Mouse (Mus musculus) forebrain, embryonic 16.5 days (tissue): ENCODE measurements around the gene Sncb. TPM values are rescaled to one million over a fixed set of nuclear protein-coding genes. Genes with fewer than 3 reads are reported as not detected.

ENCODE experiments used
- ATAC-seq: fragments of 200-750 bp; cut with Nextera tagmentation; 2 replicates; pipeline ENCODE4 v1.8.0; 2017; ENCODE audit warnings: mild to moderate bottlenecking, moderate library complexity
- H3K27ac ChIP-seq: fragments of 300-500 bp; sonication (generic); 2 replicates; pipeline ENCODE4 v1.5.1; 2014; ENCODE audit warnings: low read length, control low read depth
- H3K27me3 ChIP-seq: fragments of 300-500 bp; sonication (generic); replicated peaks from 2 replicates; pipeline ENCODE4 v1.6.1; 2014; ENCODE audit warnings: low read length; ENCODE audit not compliant: control insufficient read depth, insufficient read depth
- H3K36me3 ChIP-seq: fragments of 300-500 bp; sonication (generic); 2 replicates; pipeline ENCODE4 v1.6.1; 2014; ENCODE audit not compliant: control insufficient read depth, insufficient read depth
- H3K4me1 ChIP-seq: fragments of 300-500 bp; sonication (generic); replicated peaks from 2 replicates; pipeline ENCODE4 v1.6.1; 2014; ENCODE audit warnings: low read length; ENCODE audit not compliant: control insufficient read depth, insufficient read depth
- H3K4me2 ChIP-seq: fragments of 300-500 bp; sonication (generic); 2 replicates; pipeline ENCODE4 v1.6.1; 2014; ENCODE audit warnings: mild to moderate bottlenecking, low read length, control low read depth
- H3K4me3 ChIP-seq: fragments of 300-500 bp; sonication (generic); replicated peaks from 2 replicates; pipeline ENCODE4 v1.5.1; 2014; ENCODE audit warnings: mild to moderate bottlenecking, low read length, control low read depth
- H3K9ac ChIP-seq: fragments of 300-500 bp; sonication (generic); replicated peaks from 2 replicates; pipeline ENCODE4 v1.6.1; 2014; ENCODE audit warnings: low read depth, low read length, control low read depth
- H3K9me3 ChIP-seq: fragments of 300-500 bp; sonication (generic); 2 replicates; pipeline ENCODE4 v1.6.1; 2016; ENCODE audit warnings: low read length; ENCODE audit not compliant: control insufficient read depth
- WGBS: fragments of 180-500 bp; shearing (Covaris S2); extraction: QIAGEN DNeasy Blood & Tissue Kit; methylation state at CpG from one replicate; pipeline ENCODE4 v1.1.7; 2014; 5-methylcytosine and 5-hydroxymethylcytosine counted together
- polyA plus RNA-seq: library from polyadenylated mRNA; unstranded; fragments of >200 nt; fragmentation: Nextera tagmentation; extraction: Ambion mirVana; gene quantifications from 2 replicates; pipeline ENCODE4 v1.2.1, GENCODE M21; 2015

Sncb gene
- polyA plus RNA-seq, 1 experiment from 2014 or later: 37.0 TPM

DNA sequence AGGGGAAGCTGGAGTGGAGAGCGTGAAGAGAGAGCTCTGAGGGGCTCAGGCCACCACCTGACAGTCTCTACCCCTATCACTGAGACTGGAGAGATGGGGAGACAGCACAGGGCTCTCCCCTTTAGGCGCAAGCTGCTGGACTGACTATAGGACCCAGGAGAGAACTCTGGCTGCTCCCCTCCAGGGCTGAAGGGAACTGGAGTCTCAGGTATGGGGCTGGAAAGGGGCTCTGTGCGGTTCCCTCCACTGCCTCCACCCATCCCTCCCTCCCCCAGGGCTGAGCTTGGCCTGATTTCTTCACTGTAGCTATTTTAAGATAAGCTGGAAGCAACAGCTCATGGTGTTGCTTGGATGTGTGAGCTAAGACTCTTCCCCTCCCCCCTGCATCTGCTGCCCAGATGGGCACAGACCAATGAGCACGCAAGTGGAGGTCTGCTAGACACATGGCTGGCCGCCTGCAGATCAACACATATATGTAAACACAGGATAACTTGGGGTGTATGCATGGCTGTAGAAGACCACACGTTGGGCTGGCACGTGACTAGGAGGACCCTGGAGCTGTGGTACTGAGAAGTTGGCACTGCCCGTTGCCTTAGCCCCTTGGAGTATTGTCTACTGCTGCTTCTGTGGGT is 6.1 kb downstream of the Sncb start:
- no peaks in the 10 kb centered on the region for H3K36me3 ChIP-seq
- H3K4me3 ChIP-seq: no peak overlapping the region
- H3K4me1 ChIP-seq: peaks cover 54% of the 10 kb centered on the region
- H3K27me3 ChIP-seq: peaks cover 24% of the 10 kb centered on the region
- no peak for ATAC-seq
- WGBS: 51% methylated on average over 8 of the region's 8 CpGs
- H3K9me3 ChIP-seq: no peaks in the 10 kb centered on the region
- no peak overlapping the region for H3K9ac ChIP-seq
- no peak overlapping the region for H3K4me2 ChIP-seq
- H3K27ac ChIP-seq: peak overlapping the region; percentile 14; the same call in 1 of the 2 replicates

DNA sequence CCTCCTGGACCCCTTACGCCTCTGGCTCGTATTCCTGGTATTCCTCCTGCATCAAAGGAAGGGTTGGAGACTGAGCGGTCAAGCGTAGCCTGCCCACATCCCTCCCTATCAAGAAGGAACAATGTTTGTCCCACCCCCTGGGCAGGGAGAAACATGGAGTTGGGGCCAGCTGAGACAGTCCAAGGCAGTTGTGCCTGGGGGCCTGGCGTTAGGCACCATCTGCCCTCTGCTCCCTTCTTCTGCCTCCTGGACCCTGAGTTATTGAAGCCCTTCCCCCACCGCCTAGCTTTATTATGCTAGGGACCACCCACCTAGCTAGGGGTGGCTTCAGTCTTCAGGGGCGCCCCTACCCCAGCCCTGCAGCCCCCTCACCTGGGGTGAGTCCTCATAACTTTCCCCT is 6.9 kb downstream of the Sncb start:
- ATAC-seq: no peak
- no peak overlapping the region for H3K4me3 ChIP-seq
- H3K4me2 ChIP-seq: peak overlapping the region; percentile 76
- no peaks in the 10 kb centered on the region for H3K9me3 ChIP-seq
- H3K36me3 ChIP-seq: no peaks in the 10 kb centered on the region
- no peak overlapping the region for H3K27ac ChIP-seq
- 16% methylated on average over 6 of the region's 7 CpGs for WGBS
- H3K4me1 ChIP-seq: peaks cover 54% of the 10 kb centered on the region
- H3K9ac ChIP-seq: peak overlapping the region; percentile 67; the same call in 1 of the 2 replicates
- peaks cover 17% of the 10 kb centered on the region for H3K27me3 ChIP-seq

DNA sequence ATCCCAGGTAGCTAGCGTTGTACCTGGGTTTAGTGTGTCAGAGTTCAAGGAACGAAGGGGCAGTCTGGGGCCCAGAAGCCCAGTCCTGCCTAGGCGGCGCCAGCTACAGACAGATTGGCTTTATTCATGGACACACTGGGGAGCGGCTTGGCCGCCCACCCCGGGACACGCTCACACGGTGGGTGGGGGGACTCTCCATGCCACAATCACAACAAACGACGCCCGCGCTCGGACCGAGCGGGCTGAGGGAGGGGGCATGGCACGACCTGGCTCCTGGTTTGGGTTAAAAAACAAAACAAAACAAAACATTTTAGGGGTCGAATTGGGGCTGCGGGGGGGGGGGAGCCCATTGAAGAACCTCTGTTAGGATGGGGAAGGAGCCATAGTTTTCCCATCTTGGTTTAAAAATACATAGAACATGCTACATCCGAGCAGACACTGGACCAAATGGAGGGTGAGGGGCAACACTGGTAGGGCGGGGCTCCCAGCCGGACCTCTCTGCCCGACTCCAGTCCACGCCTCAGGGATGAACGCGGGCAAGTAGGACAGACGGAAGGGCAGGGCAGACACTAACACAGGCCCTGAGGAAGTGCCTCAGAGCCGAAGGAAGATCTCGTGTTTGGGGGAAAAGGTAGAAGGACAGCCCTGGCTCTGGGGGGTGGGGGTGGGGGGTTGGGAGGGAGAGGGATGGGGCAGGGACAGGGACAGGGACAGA is 7.5 kb downstream of the Sncb start:
- Histone ChIP-seq H3K27ac (peak overlapping the region; percentile 96), H3K4me3 (peak overlapping the region; percentile 54), H3K27me3 (peaks cover 11% of the 10 kb centered on the region; the same call in 1 of the 2 replicates), H3K9me3 (no peaks in the 10 kb centered on the region), H3K4me2 (peak overlapping the region; percentile 76), H3K9ac (peak overlapping the region; percentile 67), H3K36me3 (no peaks in the 10 kb centered on the region), H3K4me1 (peaks cover 60% of the 10 kb centered on the region)
- no peak; the same call in 1 of the 2 replicates for ATAC-seq
- 1% methylated on average over 29 of the region's 29 CpGs for WGBS

DNA sequence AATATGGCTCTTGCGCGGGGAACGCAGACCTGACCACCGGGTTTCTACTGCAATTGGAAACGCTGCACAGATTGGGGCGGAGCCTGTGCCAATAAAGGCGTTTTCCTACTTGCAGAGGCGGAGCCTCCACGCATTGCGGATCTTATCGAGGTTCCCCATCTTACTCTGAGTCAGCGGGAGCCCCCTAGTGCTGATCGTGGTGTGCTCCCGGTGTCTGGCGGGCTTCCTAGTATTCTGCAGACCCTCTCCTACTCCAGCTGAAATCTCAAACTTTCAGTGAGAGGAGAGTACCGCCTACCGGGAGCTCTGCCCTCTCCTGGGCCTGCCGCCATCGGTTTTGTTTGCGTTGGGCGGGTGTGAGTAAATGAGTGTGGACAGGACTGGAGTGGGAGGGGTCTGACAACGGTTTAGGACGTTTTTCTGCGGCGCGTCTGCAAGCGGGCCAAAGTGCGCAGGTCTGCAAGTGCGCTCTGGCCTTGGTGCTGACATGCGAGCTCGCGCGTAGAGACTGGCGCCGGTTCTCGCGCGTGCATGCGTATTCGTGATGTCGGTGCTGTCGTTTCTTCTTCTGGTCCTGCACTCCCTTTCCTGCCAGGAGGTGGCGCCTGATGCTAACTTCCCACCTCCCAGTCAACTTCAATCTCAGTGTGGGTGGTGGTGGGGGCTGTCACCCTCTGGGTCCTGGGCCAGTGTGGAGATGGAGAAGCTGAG is 8.2 kb downstream of the Sncb start:
- ATAC-seq: peak; percentile 82
- Histone ChIP-seq H3K4me2 (peak overlapping the region; percentile 76), H3K27ac (peak overlapping the region; percentile 96), H3K36me3 (no peaks in the 10 kb centered on the region), H3K9me3 (no peaks in the 10 kb centered on the region), H3K4me1 (peaks cover 62% of the 10 kb centered on the region), H3K27me3 (peaks cover 9% of the 10 kb centered on the region; the same call in 1 of the 2 replicates), H3K9ac (peak overlapping the region; percentile 67), H3K4me3 (peak overlapping the region; percentile 54)
- under 1% methylated on average over 43 of the region's 43 CpGs for WGBS

DNA sequence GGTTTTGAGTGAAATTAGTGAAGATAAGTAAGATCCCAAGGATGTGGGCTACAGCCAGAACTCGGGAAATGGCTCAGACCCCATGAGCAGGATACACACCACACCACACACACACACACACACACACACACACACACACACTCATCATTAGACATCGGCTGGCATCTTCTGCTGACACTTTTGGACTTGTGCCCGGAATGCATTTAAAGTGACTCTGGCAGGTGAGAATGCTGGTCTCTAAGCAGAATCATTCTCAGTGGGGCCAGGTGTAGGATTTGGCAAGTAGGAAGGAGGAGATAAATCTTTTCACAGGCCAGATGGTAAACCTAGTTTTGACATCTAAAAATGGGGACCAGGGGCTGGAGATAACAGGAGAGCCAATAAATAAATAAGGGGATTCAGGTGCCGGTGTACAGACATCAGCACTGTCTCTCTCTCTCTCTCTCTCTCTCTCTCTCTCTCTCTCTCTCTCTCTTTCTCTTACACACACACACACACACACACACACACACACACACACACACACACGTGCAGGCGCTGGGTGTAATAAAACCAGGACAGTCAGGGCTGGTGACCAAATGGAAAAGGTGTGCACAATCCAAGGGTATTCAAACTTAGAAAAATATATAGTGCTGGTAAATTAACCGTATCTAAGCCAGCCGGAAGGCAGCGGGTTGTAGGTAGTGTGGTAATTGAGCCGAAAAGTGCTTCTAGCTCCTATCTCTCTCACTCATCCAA is 9.1 kb downstream of the Sncb start:
- Histone ChIP-seq H3K4me3 (peak overlapping the region; percentile 54), H3K9ac (peak overlapping the region; percentile 64), H3K27me3 (0 out of 2 replicates have a peak, but pooled peaks cover 4% of the 10 kb centered on the region), H3K36me3 (no peaks in the 10 kb centered on the region), H3K4me2 (peak overlapping the region; percentile 76), H3K27ac (peak overlapping the region; percentile 96), H3K9me3 (no peaks in the 10 kb centered on the region), H3K4me1 (peaks cover 70% of the 10 kb centered on the region)
- 0 out of 2 replicates have a peak, but pooled peaks have one; percentile 0 for ATAC-seq
- 19% methylated on average over 10 of the region's 10 CpGs for WGBS

DNA sequence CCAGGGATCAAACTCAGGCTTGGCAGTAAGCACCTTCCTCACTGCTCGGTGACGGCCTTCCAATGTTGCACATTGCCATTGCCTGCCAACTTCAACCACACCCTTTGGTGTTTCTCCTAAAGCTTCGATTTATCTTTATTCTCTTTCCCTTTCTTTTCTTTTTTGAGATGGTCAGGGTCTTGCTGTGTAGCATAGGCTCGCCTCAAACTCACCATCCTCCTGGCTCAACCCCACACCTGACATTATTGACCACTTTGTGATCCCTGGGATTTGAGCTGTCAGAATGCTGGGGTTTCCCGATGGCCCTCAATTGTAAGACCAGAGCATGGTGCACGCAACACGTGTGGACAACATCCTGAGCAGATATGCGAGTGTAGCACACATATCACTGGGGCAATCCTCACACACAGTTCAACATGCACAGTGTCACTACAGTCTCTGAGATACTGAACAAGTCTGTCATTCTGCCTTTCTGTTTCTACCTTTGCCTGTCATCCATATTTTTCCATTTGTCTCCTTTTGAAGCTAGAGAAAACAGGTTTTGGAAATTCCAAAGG is 10.2 kb downstream of the Sncb start:
- Histone ChIP-seq H3K4me1 (peaks cover 73% of the 10 kb centered on the region), H3K4me3 (no peak overlapping the region), H3K9ac (no peak overlapping the region), H3K4me2 (no peak overlapping the region), H3K9me3 (no peaks in the 10 kb centered on the region), H3K36me3 (no peaks in the 10 kb centered on the region), H3K27me3 (0 out of 2 replicates have a peak, but pooled peaks cover 3% of the 10 kb centered on the region), H3K27ac (peak overlapping the region; percentile 75; the same call in 1 of the 2 replicates)
- ATAC-seq: no peak
- 83% methylated on average over 8 of the region's 8 CpGs for WGBS

DNA sequence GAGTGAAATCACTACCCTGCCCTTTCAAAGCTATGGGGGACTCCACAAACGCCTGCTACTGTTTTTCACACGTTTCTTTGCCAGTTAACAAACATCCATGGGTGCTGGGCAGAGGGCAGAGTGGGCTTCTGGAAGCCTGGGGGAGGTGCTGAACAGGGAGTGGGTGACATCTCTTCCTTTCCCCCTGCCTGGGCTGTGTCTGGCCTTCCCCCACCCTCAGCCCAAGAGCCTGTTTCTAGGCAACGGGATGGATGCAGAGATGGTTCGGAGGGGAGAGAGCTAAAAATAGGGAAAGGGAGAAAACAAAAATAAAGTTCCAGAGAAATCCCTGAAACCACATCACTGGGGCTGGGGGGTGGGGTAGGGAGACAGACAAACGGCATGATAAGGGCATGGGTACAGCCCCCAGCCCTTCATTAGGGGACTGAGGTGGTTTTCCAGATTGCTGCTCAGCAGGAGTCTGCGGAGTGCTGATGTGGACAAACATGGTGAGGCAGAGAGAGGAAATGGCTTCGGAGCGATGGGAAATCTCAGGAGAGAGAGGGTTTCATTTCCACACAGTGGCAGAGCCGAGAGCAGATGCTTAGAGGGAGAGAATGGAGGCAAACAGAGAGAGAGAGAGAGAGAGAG is 11.1 kb downstream of the Sncb start:
- Histone ChIP-seq H3K4me2 (peak overlapping the region; percentile 41), H3K27me3 (0 out of 2 replicates have a peak, but pooled peaks cover 3% of the 10 kb centered on the region), H3K9ac (no peak overlapping the region), H3K4me1 (peaks cover 70% of the 10 kb centered on the region), H3K9me3 (no peaks in the 10 kb centered on the region), H3K27ac (peak overlapping the region; percentile 75), H3K4me3 (no peak overlapping the region), H3K36me3 (no peaks in the 10 kb centered on the region)
- WGBS: 14% methylated on average over 9 of the region's 9 CpGs
- ATAC-seq: no peak
